In genomic region chr7:135715642-135716444, GRCm38 (mm10) we compare ENCODE assay signal across 8 mouse cellular contexts. TPM values are rescaled to one million over a fixed set of nuclear protein-coding genes. Genes with fewer than 3 reads are reported as not detected.
DNase-seq lines count a peak whose midpoint lies in the region; ATAC-seq and TF ChIP-seq lines count a peak whose summit lies in the region.

TSS of gene Mki67 (minus strand) at chr7:135716361.

- H3K4me1 ChIP-seq in forebrain, embryonic 14.5 days (ENCODE audit: control insufficient read depth, insufficient read depth, low read length), result peaks cover 14% of the 10 kb centered on the region; the same call in 1 of the 2 replicates
- H3K4me1 ChIP-seq in intestine, embryonic 14.5 days (replicated peaks; ENCODE audit: control insufficient read depth, insufficient read depth, low read length), result peaks cover 26% of the 10 kb centered on the region
- peaks cover 5% of the 10 kb centered on the region; the same call in 1 of the 2 replicates for H3K4me1 ChIP-seq in lung, postnatal 0 days (ENCODE audit: insufficient read depth, low read depth, low read length)
- H3K4me1 ChIP-seq in small intestine, adult 2 months (ENCODE audit: control insufficient read depth, insufficient read depth, insufficient read length, low read length), result peaks cover 4% of the 10 kb centered on the region; the same call in 1 of the 2 replicates

- no peak for TF ChIP-seq POLR2A in small intestine, adult 2 months (IDR thresholded peaks at IDR 0.05; ENCODE audit: low read depth, low read length)

- DNase-seq in layer of hippocampus, adult 2 months (ENCODE audit: low spot score in 2 of 2), result no peak
- no peak for DNase-seq in layer of hippocampus, postnatal 14 days (ENCODE audit: low spot score in 2 of 2)
- peak; percentile 8 for DNase-seq in adrenal gland, adult 8-10 months
- peak; percentile 41 for DNase-seq in forebrain, embryonic 14.5 days (ENCODE audit: low spot score)
- peak; percentile 72 for DNase-seq in intestine, embryonic 14.5 days (ENCODE audit: low spot score)
- DNase-seq in lung, postnatal 0 days (ENCODE audit: low spot score), result peak; percentile 31
- no peak for DNase-seq in layer of hippocampus, adult 18-20 months (ENCODE audit: low spot score in 2 of 2)

- H3K36me3 ChIP-seq in forebrain, embryonic 14.5 days (ENCODE audit: control insufficient read depth, insufficient read depth, low read length), result no peaks in the 10 kb centered on the region
- H3K36me3 ChIP-seq in intestine, embryonic 14.5 days (ENCODE audit: control insufficient read depth, insufficient read depth, low read length), result peaks cover under 1% of the 10 kb centered on the region; the same call in 1 of the 2 replicates
- no peaks in the 10 kb centered on the region for H3K36me3 ChIP-seq in lung, postnatal 0 days (ENCODE audit: insufficient read depth, low read length)
- no peaks in the 10 kb centered on the region for H3K36me3 ChIP-seq in small intestine, adult 2 months (ENCODE audit: control insufficient read depth, insufficient read depth, low read length)

- no peaks in the 10 kb centered on the region for H3K9me3 ChIP-seq in forebrain, embryonic 14.5 days (replicated peaks; ENCODE audit: control insufficient read depth, low read length)
- no peaks in the 10 kb centered on the region for H3K9me3 ChIP-seq in intestine, embryonic 14.5 days (ENCODE audit: control insufficient read depth, low read length)
- H3K9me3 ChIP-seq in lung, postnatal 0 days (ENCODE audit: low read length), result no peaks in the 10 kb centered on the region

- under 1% methylated on average over 71 of the region's 82 CpGs for WGBS in forebrain, embryonic 14.5 days
- under 1% methylated on average over 80 of the region's 82 CpGs for WGBS in intestine, embryonic 14.5 days
- under 1% methylated on average over 48 of the region's 82 CpGs for WGBS in lung, postnatal 0 days
- under 1% methylated on average over 80 of the region's 82 CpGs for WGBS in small intestine, adult 2 months

- ATAC-seq in forebrain, embryonic 14.5 days, result no peak; the same call in 1 of the 2 replicates
- ATAC-seq in intestine, embryonic 14.5 days (replicated peaks; ENCODE audit: low FRiP score, low TSS enrichment, low read depth), result peak; percentile 73
- ATAC-seq in lung, postnatal 0 days, result peak; percentile 52

- H3K27ac ChIP-seq in layer of hippocampus, adult 2 months, result no peak within 1 kb of the TSS
- H3K27ac ChIP-seq in forebrain, embryonic 14.5 days (ENCODE audit: low read depth, low read length), result peak within 1 kb of the TSS; percentile 58; the same call in 1 of the 2 replicates
- H3K27ac ChIP-seq in intestine, embryonic 14.5 days (ENCODE audit: low read depth), result peak within 1 kb of the TSS; percentile 64; the same call in 1 of the 2 replicates
- H3K27ac ChIP-seq in lung, postnatal 0 days (ENCODE audit: low read length), result peak within 1 kb of the TSS; percentile 11
- H3K27ac ChIP-seq in small intestine, adult 2 months (ENCODE audit: insufficient read depth, low read depth, low read length), result peak within 1 kb of the TSS; percentile 54

- peak within 1 kb of the TSS; percentile 65 for H3K4me3 ChIP-seq in layer of hippocampus, adult 2 months
- peak within 1 kb of the TSS; percentile 82 for H3K4me3 ChIP-seq in forebrain, embryonic 14.5 days (ENCODE audit: low read depth, low read length)
- H3K4me3 ChIP-seq in intestine, embryonic 14.5 days (ENCODE audit: low read depth, low read length), result peak within 1 kb of the TSS; percentile 95
- H3K4me3 ChIP-seq in lung, postnatal 0 days (ENCODE audit: low read depth, low read length), result peak within 1 kb of the TSS; percentile 83
- peak within 1 kb of the TSS; percentile 95 for H3K4me3 ChIP-seq in small intestine, adult 2 months (ENCODE audit: low read depth, low read length)

- no peak for TF ChIP-seq EP300 in lung, postnatal 0 days (IDR thresholded peaks at IDR 0.05)

- TF ChIP-seq CTCF in layer of hippocampus, adult 2 months (conservative IDR thresholded peaks at IDR 0.05), result no peak
- TF ChIP-seq CTCF in lung, postnatal 0 days (IDR thresholded peaks at IDR 0.05), result no peak
- TF ChIP-seq CTCF in small intestine, adult 2 months (IDR thresholded peaks at IDR 0.05; ENCODE audit: extremely low read depth, insufficient read length, insufficient replicate concordance, low read depth, low read length), result no peak

- no peaks in the 10 kb centered on the region for H3K27me3 ChIP-seq in forebrain, embryonic 14.5 days (replicated peaks; ENCODE audit: control insufficient read depth, insufficient read depth, low read length)
- H3K27me3 ChIP-seq in intestine, embryonic 14.5 days (replicated peaks; ENCODE audit: control insufficient read depth, insufficient read depth, low read length), result no peaks in the 10 kb centered on the region
- no peaks in the 10 kb centered on the region for H3K27me3 ChIP-seq in lung, postnatal 0 days (replicated peaks; ENCODE audit: insufficient read depth, low read length)
- no peaks in the 10 kb centered on the region for H3K27me3 ChIP-seq in small intestine, adult 2 months (ENCODE audit: control insufficient read depth, insufficient read depth, low read length)

- peak within 1 kb of the TSS; percentile 78 for H3K4me2 ChIP-seq in forebrain, embryonic 14.5 days (ENCODE audit: low read length)
- peak within 1 kb of the TSS; percentile 68 for H3K4me2 ChIP-seq in intestine, embryonic 14.5 days (ENCODE audit: low read length)
- H3K4me2 ChIP-seq in lung, postnatal 0 days (replicated peaks; ENCODE audit: low read depth, low read length), result peak within 1 kb of the TSS; percentile 91

- peak within 1 kb of the TSS; percentile 85 for H3K9ac ChIP-seq in forebrain, embryonic 14.5 days (ENCODE audit: low read length)
- peak within 1 kb of the TSS; percentile 96 for H3K9ac ChIP-seq in intestine, embryonic 14.5 days (ENCODE audit: low read length)
- peak within 1 kb of the TSS; percentile 43 for H3K9ac ChIP-seq in lung, postnatal 0 days (replicated peaks; ENCODE audit: low read depth)

RNA-seq across cellular contexts. Expression of gene Mki67, which starts in this region (rescaled TPM):
- 1 to 10 TPM; 1.0 to 1.5 TPM for total RNA-seq in layer of hippocampus, adult 2 months (2021)
- total RNA-seq in layer of hippocampus, postnatal 14 days (2021), result 1 to 10 TPM; 3.6 to 4.7 TPM
- total RNA-seq in adrenal gland, adult 8-10 months (2022), result 1 to 10 TPM; 2.0 to 4.2 (median 3.2) TPM
- 22.9 and 28.8 TPM in 2 replicates for polyA plus RNA-seq in forebrain, embryonic 14.5 days (2014; fragmentation: Nextera tagmentation; extraction: Ambion mirVana)
- 55.7 and 56.3 TPM in 2 replicates for polyA plus RNA-seq in intestine, embryonic 14.5 days (2014; fragmentation: Nextera tagmentation; extraction: Ambion mirVana)
- 2.8 and 4.7 TPM in 2 replicates for polyA plus RNA-seq in lung, postnatal 0 days (2015; fragmentation: Nextera tagmentation; extraction: Ambion mirVana)
- polyA plus RNA-seq in small intestine, adult 2 months (2012; rRNA removed), result 1.0 and 1.7 TPM in 2 replicates
- under 1 TPM; 0.20 to 0.23 TPM for total RNA-seq in layer of hippocampus, adult 18-20 months (2021)

Comparison
In these comparisons a context has a peak if more than half of its experiments do, and no peak if none do; other contexts are left out.
1. DNase-seq: peak in adrenal gland, adult 8-10 months (single experiment), forebrain, embryonic 14.5 days (single experiment), intestine, embryonic 14.5 days (single experiment) and lung, postnatal 0 days (single experiment); none in layer of hippocampus, adult 2 months (0 of 2), layer of hippocampus, postnatal 14 days (0 of 2) and layer of hippocampus, adult 18-20 months (0 of 2).
2. H3K9ac ChIP-seq: peak in every context shown above with its lines; median percentile 96 in intestine, embryonic 14.5 days; 85 in forebrain, embryonic 14.5 days; 43 in lung, postnatal 0 days.
3. Peak in every context shown above with its lines, with median percentiles within 50 percentile points of each other: H3K4me3 ChIP-seq and H3K4me2 ChIP-seq.